Mouse (Mus musculus) Patski (cell line): ENCODE results near the gene Uox. TPM values are rescaled to one million over a fixed set of nuclear protein-coding genes. Genes with fewer than 3 reads are reported as not detected.
A peak's percentile ranks its signal among the peaks of the same experiment; 100 is the strongest.

Experiments used
- ATAC-seq: fragments of 100-300 bp; one replicate; pipeline ENCODE4 v1.8.0; 2021
- CTCF ChIA-PET: fragments of 350-600 bp; sonication (Branson Sonifier 250); formaldehyde crosslinking; loops from one replicate; lab custom pipeline; 2022; ENCODE audit warnings: inconsistent platforms; lab: Charles Lee
- POLR2A ChIA-PET: fragments of 350-600 bp; sonication (Branson Sonifier 250); formaldehyde crosslinking; loops from one replicate; lab custom pipeline; 2022; ENCODE audit warnings: antibody characterized with exemption, inconsistent platforms; lab: Charles Lee
- DNase-seq: peaks from one replicate; pipeline ENCODE4 v3.0.0-alpha.2; 2011; ENCODE audit warnings: low read depth, low spot score
- H3K27me3 ChIP-seq: fragments of 371-371 bp; one replicate; pipeline ENCODE4 v1.5.1; 2021
- CTCF ChIP-seq: fragments of 100-300 bp; IDR thresholded peaks from one replicate; pipeline ENCODE4 v1.5.1; 2021
- in situ Hi-C: fragments of 300-500 bp; cut with MboI; formaldehyde crosslinking; loops from 3 replicates; pipeline ENCODE4 v1.11.1; 2018; ENCODE audit warnings: low pct_unique_long_range_greater_than_20kb, mixed read lengths
- polyA plus RNA-seq: library from polyadenylated mRNA; unstranded; gene quantifications from one replicate; pipeline ENCODE4 v1.2.3, GENCODE M21; 2021

Uox gene
- polyA plus RNA-seq, 1 experiment from 2014 or later: 2.9 TPM

- ATAC-seq: no peak
- no peaks in the 10 kb centered on the region for H3K27me3 ChIP-seq
- CTCF ChIA-PET: interaction anchor here (1.2 to 1.4 kb wide), 2 partner anchors 10 to 11 kb away, joined by 4 read pairs; no protein-coding TSS in a partner anchor
- TF ChIP-seq CTCF: no peak
- in situ Hi-C loops: no loop called here
- no peak for DNase-seq
- POLR2A ChIA-PET: no interaction called here
Observed at GRCm38 (mm10) chr3:146577591-146577990, 7.4 kb downstream of the Uox start.

GRCm38 (mm10) chr3:146580039-146580729 is 10.0 kb downstream of the Uox start:
- DNase-seq (no peak), ATAC-seq (no peak)
- in situ Hi-C loops: no loop called here
- POLR2A ChIA-PET: no interaction called here
- H3K27me3 ChIP-seq: no peaks in the 10 kb centered on the region
- TF ChIP-seq CTCF: no peak
- CTCF ChIA-PET: interaction anchor here (0.8 to 1.4 kb wide), 5 partner anchors 8 to 335 kb away, joined by 3 to 4 read pairs (median 4); no protein-coding TSS in a partner anchor

- no peaks in the 10 kb centered on the region for H3K27me3 ChIP-seq
- ChIA-PET POLR2A (interaction anchor here (0.6 kb wide), 1 partner anchor 67 kb away, joined by 6 read pairs; no protein-coding TSS in a partner anchor), CTCF (interaction anchor here (1.1 to 1.4 kb wide), 4 partner anchors 8 to 22 kb away, joined by 3 to 4 read pairs (median 4); no protein-coding TSS in a partner anchor)
- TF ChIP-seq CTCF: no peak
- ATAC-seq: peak; percentile 21
- no peak for DNase-seq
- in situ Hi-C loops: no loop called here
Observed at GRCm38 (mm10) chr3:146583478-146583877, 13.3 kb downstream of the Uox start.

- ATAC-seq (peak; percentile 4), DNase-seq (no peak)
- POLR2A ChIA-PET: interaction anchor here (0.6 kb wide), 1 partner anchor 67 kb away, joined by 6 read pairs; no protein-coding TSS in a partner anchor
- CTCF ChIA-PET: interaction anchor here (1.1 to 1.4 kb wide), 4 partner anchors 9 to 21 kb away, joined by 3 to 4 read pairs (median 4); no protein-coding TSS in a partner anchor
- TF ChIP-seq CTCF: no peak
- no peaks in the 10 kb centered on the region for H3K27me3 ChIP-seq
- in situ Hi-C loops: no loop called here
Observed at GRCm38 (mm10) chr3:146583908-146584307, 13.7 kb downstream of the Uox start.

GRCm38 (mm10) chr3:146586616-146587015 is 16.4 kb downstream of the Uox start:
- POLR2A ChIA-PET: interaction anchor here (0.6 kb wide), 1 partner anchor 15 kb away, joined by 3 read pairs; no protein-coding TSS in a partner anchor

GRCm38 (mm10) chr3:146589523-146589922 is 19.3 kb downstream of the Uox start:
- H3K27me3 ChIP-seq: no peaks in the 10 kb centered on the region
- POLR2A ChIA-PET: interaction anchor here (0.7 to 1.2 kb wide), 3 partner anchors 24 to 66 kb away, joined by 3 read pairs; no protein-coding TSS in a partner anchor
- CTCF ChIA-PET: interaction anchor here (1.0 to 1.6 kb wide), 3 partner anchors 9 to 189 kb away, joined by 3 to 4 read pairs (median 4); no protein-coding TSS in a partner anchor
- no peak for TF ChIP-seq CTCF
- in situ Hi-C loops: no loop called here
- DNase-seq: no peak
- no peak for ATAC-seq

More at GRCm38 (mm10) chr3:146586616-146587015, 16.4 kb downstream of the Uox start:
- in situ Hi-C loops: no loop called here
- ATAC-seq: no peak
- no peak for DNase-seq
- no peak for TF ChIP-seq CTCF
- no peaks in the 10 kb centered on the region for H3K27me3 ChIP-seq
- CTCF ChIA-PET: interaction anchor here (0.9 to 1.4 kb wide), 2 partner anchors 15 to 19 kb away, joined by 3 read pairs; no protein-coding TSS in a partner anchor

- no peak for DNase-seq
- no peak for ATAC-seq
- TF ChIP-seq CTCF: no peak
- CTCF ChIA-PET: interaction anchor here (1.8 kb wide), 1 partner anchor 44 kb away, joined by 4 read pairs; no protein-coding TSS in a partner anchor
- POLR2A ChIA-PET: no interaction called here
- no peaks in the 10 kb centered on the region for H3K27me3 ChIP-seq
- in situ Hi-C loops: no loop called here
Observed at GRCm38 (mm10) chr3:146591159-146591558, 20.9 kb downstream of the Uox start.

- CTCF ChIA-PET: interaction anchor here (1.8 kb wide), 1 partner anchor 44 kb away, joined by 4 read pairs; no protein-coding TSS in a partner anchor
- ATAC-seq (no peak), DNase-seq (no peak)
- POLR2A ChIA-PET: no interaction called here
- no peak for TF ChIP-seq CTCF
- in situ Hi-C loops: no loop called here
- no peaks in the 10 kb centered on the region for H3K27me3 ChIP-seq
Observed at GRCm38 (mm10) chr3:146591601-146592000, 21.4 kb downstream of the Uox start.

GRCm38 (mm10) chr3:146595440-146595839 is 25.2 kb downstream of the Uox start:
- no peak for ATAC-seq
- no peak for TF ChIP-seq CTCF
- DNase-seq: no peak
- in situ Hi-C loops: no loop called here
- no peaks in the 10 kb centered on the region for H3K27me3 ChIP-seq
- CTCF ChIA-PET: interaction anchor here (1.2 kb wide), 1 partner anchor 90 kb away, joined by 3 read pairs; the partner anchor contains the start of gene Samd13
- POLR2A ChIA-PET: no interaction called here

- POLR2A ChIA-PET: no interaction called here
- no peak for TF ChIP-seq CTCF
Observed at GRCm38 (mm10) chr3:146596387-146596786, 26.2 kb downstream of the Uox start.

More at GRCm38 (mm10) chr3:146596387-146596786, 26.2 kb downstream of the Uox start:
- in situ Hi-C loops: no loop called here
- no peaks in the 10 kb centered on the region for H3K27me3 ChIP-seq
- CTCF ChIA-PET: no interaction called here
- DNase-seq (no peak), ATAC-seq (no peak)
